Mouse (Mus musculus) midbrain, embryonic 10.5 days (tissue): ENCODE measurements around the gene Olfr480. TPM values are rescaled to one million over a fixed set of nuclear protein-coding genes. Genes with fewer than 3 reads are reported as not detected.

Experiments
- DNase-seq: peaks from one replicate; pipeline ENCODE4 v3.0.0-alpha.2; 2017; ENCODE audit warnings: low spot score
- H3K27ac ChIP-seq: fragments of 300-500 bp; sonication (generic); replicated peaks from 2 replicates; pipeline ENCODE4 v1.5.1; 2016; ENCODE audit warnings: mild to moderate bottlenecking
- H3K27me3 ChIP-seq: fragments of 300-500 bp; sonication (generic); 2 replicates; pipeline ENCODE4 v1.6.1; 2016; ENCODE audit warnings: low read depth, mild to moderate bottlenecking; ENCODE audit not compliant: poor library complexity, severe bottlenecking
- H3K36me3 ChIP-seq: fragments of 300-500 bp; sonication (generic); 2 replicates; pipeline ENCODE4 v1.6.1; 2016; ENCODE audit warnings: mild to moderate bottlenecking, moderate library complexity
- H3K4me1 ChIP-seq: fragments of 300-500 bp; sonication (generic); 2 replicates; pipeline ENCODE4 v1.6.1; 2016
- H3K4me3 ChIP-seq: fragments of 300-500 bp; sonication (generic); 2 replicates; pipeline ENCODE4 v1.5.1; 2016; ENCODE audit warnings: mild to moderate bottlenecking, moderate library complexity
- H3K9me3 ChIP-seq: fragments of 300-500 bp; sonication (generic); replicated peaks from 2 replicates; pipeline ENCODE4 v1.6.1; 2016; ENCODE audit warnings: mild to moderate bottlenecking
- WGBS: fragments of 180-500 bp; shearing (Covaris S2); methylation state at CpG from one replicate; pipeline ENCODE4 v1.1.7; 2016; 5-methylcytosine and 5-hydroxymethylcytosine counted together
- polyA plus RNA-seq: library from polyadenylated mRNA; unstranded; fragments of >200 nt; fragmentation: Nextera tagmentation; extraction: Ambion mirVana; gene quantifications from 2 replicates; pipeline ENCODE4 v1.2.1, GENCODE M21; 2016

Olfr480 gene
- polyA plus RNA-seq = not detected in 2 replicates

DNA sequence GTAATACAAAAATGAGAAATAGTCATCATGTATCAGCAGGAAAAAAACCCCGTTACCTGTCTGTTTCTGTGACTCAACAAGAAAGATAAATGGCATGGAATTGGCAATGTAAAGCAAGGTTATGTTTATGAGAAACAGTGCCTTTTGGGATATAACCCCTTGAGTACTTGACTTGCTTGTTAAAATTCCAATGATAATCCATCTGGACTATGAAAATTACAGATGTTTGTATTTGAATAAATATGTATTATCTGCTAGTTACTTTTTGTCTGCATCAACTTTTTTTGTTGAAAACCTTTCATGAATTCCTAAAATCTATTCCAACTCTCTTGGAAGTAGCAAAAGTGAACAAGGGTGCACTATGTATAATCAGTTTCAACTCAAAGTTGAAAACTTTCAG is at the start of gene Olfr480:
Gene Olfr480 (minus strand): TSS at position 101 of the 400 bp plus-strand sequence.
- H3K27me3 ChIP-seq = no peaks in the 10 kb centered on the region
- WGBS = 98% methylated on average over 1 of the region's 1 CpGs
- no peak for DNase-seq

DNA sequence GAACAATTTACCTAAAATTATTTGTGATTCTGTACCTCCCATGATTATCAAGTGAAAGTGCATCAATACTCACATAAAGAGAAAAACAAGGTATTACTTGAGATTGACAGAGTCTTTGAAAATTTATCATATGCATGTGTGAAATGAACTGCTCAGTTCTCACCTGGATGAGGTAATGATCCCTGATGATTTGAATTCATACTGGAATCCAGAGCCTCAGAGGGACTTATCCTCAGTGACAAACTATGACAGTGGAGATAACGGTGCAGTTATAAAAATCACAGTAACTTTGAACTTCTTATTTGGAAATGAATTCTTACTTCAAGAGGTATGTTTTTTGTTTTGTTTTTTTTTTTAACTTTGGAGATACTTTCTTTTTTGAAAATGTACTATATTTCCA is 33.4 kb upstream of the Olfr480 start, which contains the start of gene Olfr483:
Gene Olfr483 (plus strand): TSS at position 301 of the 400 bp plus-strand sequence.
- H3K27me3 ChIP-seq = no peaks in the 10 kb centered on the region
- H3K9me3 ChIP-seq = no peaks in the 10 kb centered on the region
- no peak within 1 kb of the TSS for H3K27ac ChIP-seq
- no peak within 1 kb of the TSS for H3K4me3 ChIP-seq
- 98% methylated on average over 1 of the region's 1 CpGs for WGBS
- DNase-seq = no peak
- H3K4me1 ChIP-seq = no peaks in the 10 kb centered on the region
- no peaks in the 10 kb centered on the region for H3K36me3 ChIP-seq

More for the DNA sequence above, at the start of gene Olfr480:
- no peak within 1 kb of the TSS for H3K4me3 ChIP-seq
- H3K9me3 ChIP-seq = 0 out of 2 replicates have a peak, but pooled peaks cover 2% of the 10 kb centered on the region
- no peaks in the 10 kb centered on the region for H3K4me1 ChIP-seq
- H3K36me3 ChIP-seq = no peaks in the 10 kb centered on the region
- H3K27ac ChIP-seq = no peak within 1 kb of the TSS

GRCm38 (mm10) chr7:108097486-108097885 is 30.3 kb upstream of the Olfr480 start, which contains the start of gene Olfr482:
Gene Olfr482, minus strand, starts transcription at chr7:108097586.
- no peaks in the 10 kb centered on the region for H3K36me3 ChIP-seq
- 84% methylated on average over 1 of the region's 1 CpGs for WGBS
- DNase-seq = no peak

GRCm38 (mm10) chr7:108079555-108079954 is 12.4 kb upstream of the Olfr480 start, which contains the start of gene Olfr481:
Gene Olfr481, plus strand, starts transcription at chr7:108079855.
- Histone ChIP-seq H3K27ac (no peak within 1 kb of the TSS), H3K4me3 (no peak within 1 kb of the TSS), H3K27me3 (no peaks in the 10 kb centered on the region), H3K9me3 (no peaks in the 10 kb centered on the region), H3K36me3 (no peaks in the 10 kb centered on the region), H3K4me1 (no peaks in the 10 kb centered on the region)
- DNase-seq = no peak

More at GRCm38 (mm10) chr7:108097486-108097885, 30.3 kb upstream of the Olfr480 start, which contains the start of gene Olfr482:
- no peak within 1 kb of the TSS for H3K4me3 ChIP-seq
- H3K4me1 ChIP-seq = no peaks in the 10 kb centered on the region
- H3K27ac ChIP-seq = no peak within 1 kb of the TSS
- H3K9me3 ChIP-seq = no peaks in the 10 kb centered on the region
- H3K27me3 ChIP-seq = no peaks in the 10 kb centered on the region

DNA sequence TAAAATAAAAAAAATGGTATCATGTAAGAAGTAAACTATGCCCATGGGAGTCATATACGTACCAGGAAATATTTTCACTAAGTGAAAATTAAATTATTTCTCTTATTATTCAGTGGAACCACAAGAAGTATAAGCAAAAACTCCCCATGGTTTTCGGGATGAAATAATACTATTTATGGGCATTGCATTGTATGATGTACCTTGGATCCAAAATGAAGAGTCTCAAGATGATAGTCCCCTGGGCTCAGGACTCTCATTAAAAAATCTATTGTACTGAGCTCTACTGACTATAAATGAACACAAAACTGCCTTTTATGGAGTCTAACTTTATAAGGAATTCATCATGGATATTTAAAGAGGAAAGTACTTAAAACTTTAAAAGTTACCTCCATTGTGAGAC is 16.8 kb downstream of the Olfr480 start, which contains the start of gene Olfr479:
Gene Olfr479 (plus strand): TSS at position 301 of the 400 bp plus-strand sequence.
- Histone ChIP-seq H3K27me3 (no peaks in the 10 kb centered on the region), H3K4me3 (no peak within 1 kb of the TSS), H3K4me1 (no peaks in the 10 kb centered on the region), H3K9me3 (no peaks in the 10 kb centered on the region), H3K27ac (no peak within 1 kb of the TSS), H3K36me3 (no peaks in the 10 kb centered on the region)
- no peak for DNase-seq
- WGBS = 92% methylated on average over 2 of the region's 2 CpGs

GRCm38 (mm10) chr7:108033889-108034288 is 33.3 kb downstream of the Olfr480 start, which contains the start of gene Olfr478:
Gene Olfr478, minus strand, starts transcription at chr7:108033989.
- no peak for DNase-seq
- no peak within 1 kb of the TSS for H3K27ac ChIP-seq
- H3K4me1 ChIP-seq = no peaks in the 10 kb centered on the region
- no peak within 1 kb of the TSS for H3K4me3 ChIP-seq
- no peaks in the 10 kb centered on the region for H3K36me3 ChIP-seq
- 84% methylated on average over 3 of the region's 3 CpGs for WGBS
- H3K27me3 ChIP-seq = no peaks in the 10 kb centered on the region
- no peaks in the 10 kb centered on the region for H3K9me3 ChIP-seq

Other genes starting within 250 kb of the Olfr480 start
- gene Olfr469, start 241.8 kb downstream of the Olfr480 start, polyA plus RNA-seq = not detected in 2 replicates
- not detected in 2 replicates for gene Olfr470, start 219.9 kb downstream of the Olfr480 start, polyA plus RNA-seq
- 0.02 TPM in 1 of 2 replicates, not detected in the other for gene Olfr472, start 169.4 kb downstream of the Olfr480 start, polyA plus RNA-seq
- not detected in 2 replicates for gene Olfr473, start 136.9 kb downstream of the Olfr480 start, polyA plus RNA-seq
- not detected in 2 replicates for gene Olfr474, start 112.7 kb downstream of the Olfr480 start, polyA plus RNA-seq
- not detected in 2 replicates for gene Olfr476, start 102.5 kb downstream of the Olfr480 start, polyA plus RNA-seq
- gene Olfr477, start 80.7 kb downstream of the Olfr480 start, polyA plus RNA-seq = not detected in 2 replicates
- gene Olfr478, start 33.4 kb downstream of the Olfr480 start, polyA plus RNA-seq = not detected in 2 replicates
- not detected in 2 replicates for gene Olfr479, start 16.7 kb downstream of the Olfr480 start, polyA plus RNA-seq
- not detected in 2 replicates for gene Olfr481, start 12.5 kb upstream of the Olfr480 start, polyA plus RNA-seq
- gene Olfr482, start 30.2 kb upstream of the Olfr480 start, polyA plus RNA-seq = 0.05 TPM in 1 of 2 replicates, not detected in the other
- gene Olfr483, start 33.5 kb upstream of the Olfr480 start, polyA plus RNA-seq = not detected in 2 replicates
- not detected in 2 replicates for gene Olfr484, start 60.1 kb upstream of the Olfr480 start, polyA plus RNA-seq
- gene Olfr485, start 92.5 kb upstream of the Olfr480 start, polyA plus RNA-seq = not detected in 2 replicates
- gene Olfr486, start 105.4 kb upstream of the Olfr480 start, polyA plus RNA-seq = not detected in 2 replicates
- gene Olfr487, start 147.3 kb upstream of the Olfr480 start, polyA plus RNA-seq = not detected in 2 replicates
- gene Olfr488, start 191.0 kb upstream of the Olfr480 start, polyA plus RNA-seq = not detected in 2 replicates
- not detected in 2 replicates for gene Olfr490, start 221.6 kb upstream of the Olfr480 start, polyA plus RNA-seq
- gene Olfr491, start 246.1 kb upstream of the Olfr480 start, polyA plus RNA-seq = not detected in 2 replicates